Mouse (Mus musculus) limb, embryonic 14.5 days (tissue): ENCODE measurements at regions not wholly inside any gene's neighbourhood (a gene's known extent, or its start where the extent isn't known, plus 50 kb on each side); places are given as distances from the start of the nearest gene placed in this dataset.

ENCODE experiments used
- ATAC-seq: fragments of 200-750 bp; cut with Nextera tagmentation; 2 replicates; pipeline ENCODE4 v1.8.0; 2017; ENCODE audit warnings: low read depth, moderate number of reproducible peaks, moderate TSS enrichment; ENCODE audit not compliant: low FRiP score
- DNase-seq: peaks from one replicate; pipeline ENCODE4 v3.0.0-alpha.2; 2015; ENCODE audit warnings: low spot score
- H3K27ac ChIP-seq: fragments of 300-500 bp; sonication (generic); replicated peaks from 2 replicates; pipeline ENCODE4 v1.5.1; 2014; ENCODE audit warnings: low read depth, mild to moderate bottlenecking, low read length, moderate library complexity, mixed read lengths
- H3K27me3 ChIP-seq: fragments of 300-500 bp; sonication (generic); 2 replicates; pipeline ENCODE4 v1.6.1; 2014; ENCODE audit warnings: low read length, mixed read lengths; ENCODE audit not compliant: control insufficient read depth, insufficient read depth
- H3K36me3 ChIP-seq: fragments of 300-500 bp; sonication (generic); 2 replicates; pipeline ENCODE4 v1.6.1; 2014; ENCODE audit warnings: mild to moderate bottlenecking, low read length, moderate library complexity, mixed read lengths; ENCODE audit not compliant: control insufficient read depth, insufficient read depth
- H3K4me1 ChIP-seq: fragments of 300-500 bp; sonication (generic); 2 replicates; pipeline ENCODE4 v1.6.1; 2014; ENCODE audit warnings: antibody characterized with exemption, low read length, mixed read lengths; ENCODE audit not compliant: control insufficient read depth, insufficient read depth
- H3K4me2 ChIP-seq: fragments of 300-500 bp; sonication (generic); replicated peaks from 2 replicates; pipeline ENCODE4 v1.6.1; 2014; ENCODE audit warnings: low read depth, mild to moderate bottlenecking, low read length, moderate library complexity; ENCODE audit not compliant: severe bottlenecking
- H3K4me3 ChIP-seq: fragments of 300-500 bp; sonication (generic); replicated peaks from 2 replicates; pipeline ENCODE4 v1.5.1; 2014; ENCODE audit warnings: low read length
- H3K9ac ChIP-seq: fragments of 300-500 bp; sonication (generic); 2 replicates; pipeline ENCODE4 v1.6.1; 2014; ENCODE audit warnings: mild to moderate bottlenecking, low read depth, low read length, moderate library complexity; ENCODE audit not compliant: severe bottlenecking
- H3K9me3 ChIP-seq: fragments of 300-500 bp; sonication (generic); 2 replicates; pipeline ENCODE4 v1.6.1; 2016; ENCODE audit warnings: low read length; ENCODE audit not compliant: control insufficient read depth
- POLR2A ChIP-seq: fragments of 200-500 bp; IDR thresholded peaks from 2 replicates; pipeline ENCODE4 v1.8.0; 2012; ENCODE audit warnings: inconsistent platforms, mild to moderate bottlenecking, moderate library complexity, borderline replicate concordance; ENCODE audit not compliant: insufficient read depth, insufficient read length; ENCODE audit errors: extremely low read depth
- WGBS: fragments of 180-500 bp; shearing (Covaris S2); extraction: QIAGEN DNeasy Blood & Tissue Kit; methylation state at CpG from one replicate; pipeline ENCODE4 v1.1.7; 2014; 5-methylcytosine and 5-hydroxymethylcytosine counted together

- no peaks in the 10 kb centered on the region for H3K36me3 ChIP-seq
- H3K27me3 ChIP-seq, result no peaks in the 10 kb centered on the region
- H3K27ac ChIP-seq, result no peak overlapping the region
- WGBS, result 50% methylated on average over 9 of the region's 9 CpGs
- no peak overlapping the region for H3K4me3 ChIP-seq
- TF ChIP-seq POLR2A, result no peak
- ATAC-seq (no peak), DNase-seq (no peak)
- 0 out of 2 replicates have a peak overlapping the region, but pooled peaks have one; percentile 8 for H3K9ac ChIP-seq
- no peaks in the 10 kb centered on the region for H3K9me3 ChIP-seq
- 0 out of 2 replicates have a peak, but pooled peaks cover 3% of the 10 kb centered on the region for H3K4me1 ChIP-seq
- H3K4me2 ChIP-seq, result no peak overlapping the region
These were observed 52.9 kb upstream of the Tcl1b2 start for GRCm38 (mm10) chr12:105092730-105093440.

- H3K9ac ChIP-seq, result 0 out of 2 replicates have a peak overlapping the region, but pooled peaks have one; percentile 8
- no peak for TF ChIP-seq POLR2A
- 0 out of 2 replicates have a peak, but pooled peaks cover 3% of the 10 kb centered on the region for H3K4me1 ChIP-seq
- WGBS, result 57% methylated on average over 6 of the region's 6 CpGs
- no peaks in the 10 kb centered on the region for H3K36me3 ChIP-seq
- ATAC-seq (peak; percentile 63; the same call in 1 of the 2 replicates), DNase-seq (peak; percentile 60)
- no peak overlapping the region for H3K4me2 ChIP-seq
- H3K9me3 ChIP-seq, result no peaks in the 10 kb centered on the region
- no peak overlapping the region for H3K4me3 ChIP-seq
- no peak overlapping the region for H3K27ac ChIP-seq
- no peaks in the 10 kb centered on the region for H3K27me3 ChIP-seq
These were observed 52.3 kb upstream of the Tcl1b2 start for GRCm38 (mm10) chr12:105093509-105093908.
